Mouse (Mus musculus): Measurements from ENCODE around the gene Bok. TPM values are rescaled to one million over a fixed set of nuclear protein-coding genes. Genes with fewer than 3 reads are reported as not detected.

The Bok gene
- polyA plus RNA-seq, 1 experiment from 2014 or later, result 72.1 TPM

DNA sequence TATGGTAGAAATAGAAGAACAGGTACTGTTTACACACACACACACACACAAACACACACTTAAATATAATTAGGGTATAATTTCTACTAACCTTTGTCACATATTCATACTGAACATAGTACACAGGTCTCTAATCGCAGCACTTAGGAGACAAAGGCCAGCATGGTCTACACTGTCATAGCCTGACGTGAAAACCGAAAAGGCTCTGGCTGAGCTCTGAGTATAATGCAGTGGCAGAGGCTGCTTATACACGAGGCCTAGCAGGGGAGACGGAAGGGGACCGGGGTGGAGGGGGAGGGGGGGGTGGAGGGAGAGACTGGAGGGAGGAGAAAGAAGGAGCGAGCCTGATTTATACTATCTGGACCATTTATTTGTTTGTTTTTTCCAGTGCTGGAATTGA lies 36.1 kb downstream of the Bok start:
- H3K4me3 ChIP-seq (ENCODE audit: low read length), result no peak overlapping the region
- H3K9me3 ChIP-seq (ENCODE audit: control insufficient read depth, low read length), result no peaks in the 10 kb centered on the region
- H3K27me3 ChIP-seq (ENCODE audit: control insufficient read depth, insufficient read depth, low read length), result no peaks in the 10 kb centered on the region
- H3K36me3 ChIP-seq (ENCODE audit: control insufficient read depth, insufficient read depth, low read length), result peaks cover 21% of the 10 kb centered on the region; the same call in 1 of the 2 replicates
- no peak overlapping the region for H3K4me2 ChIP-seq (replicated peaks; ENCODE audit: low read depth, low read length)
- no peaks in the 10 kb centered on the region for H3K4me1 ChIP-seq (ENCODE audit: control insufficient read depth, insufficient read depth, low read length)
- no peak for ATAC-seq (ENCODE audit: low FRiP score, low TSS enrichment)
- 80% methylated on average over 7 of the region's 7 CpGs for whole genome bisulfite sequencing
- no peak overlapping the region for H3K9ac ChIP-seq (ENCODE audit: low read depth, low read length)
- no peak overlapping the region for H3K27ac ChIP-seq (ENCODE audit: low read depth, low read length)

DNA sequence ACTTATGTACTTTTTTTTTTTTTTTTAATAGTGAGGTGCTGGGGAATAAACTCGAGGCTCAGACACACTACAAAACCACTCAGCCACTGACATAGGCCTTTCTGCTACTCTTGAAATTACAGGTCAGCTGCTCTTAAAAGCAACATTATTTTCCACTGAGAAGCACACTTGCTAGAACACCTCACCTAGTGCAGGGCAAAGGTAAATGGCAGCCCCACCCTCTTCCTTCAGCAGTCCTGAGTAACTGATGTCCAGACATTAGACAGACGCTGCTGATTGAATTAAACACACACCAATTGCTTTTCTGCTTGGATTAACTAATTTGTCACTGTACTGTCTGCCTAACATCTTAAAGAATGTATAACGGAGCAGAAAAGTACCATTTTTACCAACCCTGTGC lies 39.2 kb downstream of the Bok start:
- no peak for ATAC-seq (ENCODE audit: low FRiP score, low TSS enrichment)
- H3K9me3 ChIP-seq (ENCODE audit: control insufficient read depth, low read length), result no peaks in the 10 kb centered on the region
- no peak overlapping the region for H3K4me2 ChIP-seq (replicated peaks; ENCODE audit: low read depth, low read length)
- peaks cover 19% of the 10 kb centered on the region; the same call in 1 of the 2 replicates for H3K36me3 ChIP-seq (ENCODE audit: control insufficient read depth, insufficient read depth, low read length)
- H3K27me3 ChIP-seq (ENCODE audit: control insufficient read depth, insufficient read depth, low read length), result no peaks in the 10 kb centered on the region
- no peak overlapping the region for H3K9ac ChIP-seq (ENCODE audit: low read depth, low read length)
- no peaks in the 10 kb centered on the region for H3K4me1 ChIP-seq (ENCODE audit: control insufficient read depth, insufficient read depth, low read length)
- 91% methylated on average over 3 of the region's 3 CpGs for WGBS
- no peak overlapping the region for H3K4me3 ChIP-seq (ENCODE audit: low read length)
- no peak overlapping the region for H3K27ac ChIP-seq (ENCODE audit: low read depth, low read length)

DNA sequence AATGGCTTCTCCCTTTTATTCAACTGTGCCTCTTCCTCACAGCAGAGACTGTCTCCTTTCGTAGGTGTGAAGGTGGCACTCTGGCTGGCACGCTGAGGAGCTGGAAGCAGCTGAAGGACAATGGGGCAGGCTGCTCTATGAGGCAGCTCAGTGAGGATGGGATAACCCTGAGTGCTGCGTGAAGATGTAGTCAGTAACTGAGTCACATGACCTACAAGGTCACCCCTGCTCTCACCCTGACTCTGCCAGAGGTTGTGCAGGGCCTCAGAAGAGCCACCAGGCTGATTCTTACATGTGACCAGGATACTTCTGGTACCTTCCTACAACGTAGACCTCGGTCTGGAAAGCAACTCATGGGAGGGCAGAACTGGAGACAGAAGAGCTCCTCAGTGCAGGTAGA lies 40.2 kb downstream of the Bok start:
- Histone ChIP-seq H3K36me3 (ENCODE audit: control insufficient read depth, insufficient read depth, low read length) (peaks cover 19% of the 10 kb centered on the region; the same call in 1 of the 2 replicates), H3K4me2 (replicated peaks; ENCODE audit: low read depth, low read length) (no peak overlapping the region), H3K27me3 (ENCODE audit: control insufficient read depth, insufficient read depth, low read length) (no peaks in the 10 kb centered on the region), H3K27ac (ENCODE audit: low read depth, low read length) (no peak overlapping the region), H3K9ac (ENCODE audit: low read depth, low read length) (no peak overlapping the region), H3K9me3 (ENCODE audit: control insufficient read depth, low read length) (no peaks in the 10 kb centered on the region), H3K4me1 (ENCODE audit: control insufficient read depth, insufficient read depth, low read length) (no peaks in the 10 kb centered on the region), H3K4me3 (ENCODE audit: low read length) (no peak overlapping the region)
- 81% methylated on average over 5 of the region's 5 CpGs for WGBS
- no peak for ATAC-seq (ENCODE audit: low FRiP score, low TSS enrichment)

DNA sequence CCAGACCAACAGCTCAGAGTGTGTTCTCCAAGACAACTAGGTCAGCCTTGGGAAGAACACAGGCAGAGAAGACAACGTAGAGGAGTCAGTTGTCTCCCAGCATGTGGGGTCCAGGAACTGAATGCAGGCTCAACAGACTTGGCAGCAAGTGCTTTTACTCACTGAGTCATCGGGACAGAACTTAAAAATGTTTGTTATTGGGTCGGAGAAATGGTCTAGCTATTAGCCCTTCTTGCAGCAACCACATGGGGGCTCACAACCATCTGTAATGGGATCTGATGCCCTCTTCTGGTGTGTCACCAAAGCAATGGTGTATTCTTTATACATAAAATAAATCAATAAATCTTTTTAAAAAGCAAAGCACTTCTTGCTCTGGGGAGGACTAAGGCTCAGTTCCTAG lies 40.7 kb downstream of the Bok start:
- H3K4me1 ChIP-seq (ENCODE audit: control insufficient read depth, insufficient read depth, low read length), result no peaks in the 10 kb centered on the region
- no peak overlapping the region for H3K4me2 ChIP-seq (replicated peaks; ENCODE audit: low read depth, low read length)
- H3K27me3 ChIP-seq (ENCODE audit: control insufficient read depth, insufficient read depth, low read length), result no peaks in the 10 kb centered on the region
- no peak overlapping the region for H3K27ac ChIP-seq (ENCODE audit: low read depth, low read length)
- no peak for ATAC-seq (ENCODE audit: low FRiP score, low TSS enrichment)
- H3K9ac ChIP-seq (ENCODE audit: low read depth, low read length), result no peak overlapping the region
- WGBS, result 84% methylated on average over 3 of the region's 3 CpGs
- no peaks in the 10 kb centered on the region for H3K9me3 ChIP-seq (ENCODE audit: control insufficient read depth, low read length)
- H3K36me3 ChIP-seq (ENCODE audit: control insufficient read depth, insufficient read depth, low read length), result peaks cover 19% of the 10 kb centered on the region; the same call in 1 of the 2 replicates
- no peak overlapping the region for H3K4me3 ChIP-seq (ENCODE audit: low read length)

DNA sequence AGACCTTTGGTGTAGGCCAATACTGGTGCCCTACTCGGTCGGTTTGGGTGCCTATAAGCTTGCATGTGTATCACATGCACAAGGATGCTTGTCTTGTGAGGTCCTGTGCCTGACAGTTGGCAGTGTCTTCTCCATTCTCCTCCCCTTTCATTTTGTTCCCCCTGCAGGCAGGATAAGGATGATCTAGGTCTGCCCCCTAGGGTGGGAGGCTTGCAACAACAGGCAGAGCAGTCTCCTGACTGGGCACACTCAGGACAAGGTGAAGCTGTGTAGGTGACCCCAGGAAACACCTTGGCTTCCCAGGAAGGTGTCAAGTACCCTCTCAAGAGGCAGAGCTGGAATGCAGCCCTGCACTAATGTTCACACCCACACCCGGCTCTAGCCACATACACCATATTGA lies 41.5 kb downstream of the Bok start:
- H3K9me3 ChIP-seq (ENCODE audit: control insufficient read depth, low read length), result no peaks in the 10 kb centered on the region
- no peak overlapping the region for H3K4me3 ChIP-seq (ENCODE audit: low read length)
- H3K27me3 ChIP-seq (ENCODE audit: control insufficient read depth, insufficient read depth, low read length), result no peaks in the 10 kb centered on the region
- 57% methylated on average over 3 of the region's 3 CpGs for WGBS
- H3K4me2 ChIP-seq (replicated peaks; ENCODE audit: low read depth, low read length), result no peak overlapping the region
- no peaks in the 10 kb centered on the region for H3K4me1 ChIP-seq (ENCODE audit: control insufficient read depth, insufficient read depth, low read length)
- H3K36me3 ChIP-seq (ENCODE audit: control insufficient read depth, insufficient read depth, low read length), result peaks cover 19% of the 10 kb centered on the region; the same call in 1 of the 2 replicates
- H3K9ac ChIP-seq (ENCODE audit: low read depth, low read length), result no peak overlapping the region
- ATAC-seq (ENCODE audit: low FRiP score, low TSS enrichment), result peak; percentile 78
- no peak overlapping the region for H3K27ac ChIP-seq (ENCODE audit: low read depth, low read length)

DNA sequence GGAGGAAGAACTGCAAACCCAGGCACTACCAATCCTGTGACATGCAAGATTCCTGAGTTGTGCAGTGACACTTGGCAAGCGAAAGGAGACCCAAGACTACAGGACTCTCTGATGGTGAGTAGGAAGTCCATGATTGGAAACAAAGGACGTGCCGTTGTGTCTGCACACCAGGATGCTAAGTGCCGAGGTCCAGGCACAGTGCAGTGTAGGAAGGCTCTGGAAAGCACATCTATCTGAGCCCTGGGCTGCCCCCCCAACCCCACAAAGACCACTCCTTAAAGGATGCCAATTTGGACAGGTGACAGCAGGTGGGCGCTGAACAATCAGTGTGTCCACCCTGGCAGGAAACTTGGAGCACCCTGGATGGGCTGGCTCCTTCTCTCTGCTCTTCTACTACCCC lies 45.6 kb downstream of the Bok start:
- no peaks in the 10 kb centered on the region for H3K9me3 ChIP-seq (ENCODE audit: control insufficient read depth, low read length)

DNA sequence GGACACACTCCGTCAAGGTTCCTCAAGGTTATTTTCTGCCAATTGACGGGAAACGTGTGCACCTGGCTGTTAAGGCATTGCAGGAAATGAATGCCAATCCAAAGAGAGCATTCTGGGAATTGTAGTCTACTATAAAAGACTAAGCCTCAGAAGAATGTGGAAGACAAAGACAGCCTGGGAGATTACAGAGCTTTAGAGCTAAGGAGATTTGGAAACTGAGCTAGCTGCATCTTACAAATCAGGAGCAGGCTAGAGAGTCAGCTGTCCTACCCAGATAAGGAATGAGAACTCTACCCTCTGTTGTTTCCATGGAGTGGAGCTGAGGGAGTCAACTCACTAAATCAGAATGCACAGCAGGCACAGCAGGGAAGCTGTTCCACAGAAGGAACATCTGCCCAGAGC lies 46.4 kb downstream of the Bok start:
- Histone ChIP-seq H3K27me3 (ENCODE audit: control insufficient read depth, insufficient read depth, low read length) (no peaks in the 10 kb centered on the region), H3K9me3 (ENCODE audit: control insufficient read depth, low read length) (no peaks in the 10 kb centered on the region), H3K27ac (ENCODE audit: low read depth, low read length) (no peak overlapping the region), H3K4me3 (ENCODE audit: low read length) (no peak overlapping the region), H3K9ac (ENCODE audit: low read depth, low read length) (no peak overlapping the region), H3K36me3 (ENCODE audit: control insufficient read depth, insufficient read depth, low read length) (no peaks in the 10 kb centered on the region), H3K4me1 (ENCODE audit: control insufficient read depth, insufficient read depth, low read length) (no peaks in the 10 kb centered on the region), H3K4me2 (replicated peaks; ENCODE audit: low read depth, low read length) (no peak overlapping the region)
- ATAC-seq (ENCODE audit: low FRiP score, low TSS enrichment), result no peak
- WGBS, result 30% methylated on average over 3 of the region's 3 CpGs

More for the DNA sequence above, 45.6 kb downstream of the Bok start:
- H3K4me1 ChIP-seq (ENCODE audit: control insufficient read depth, insufficient read depth, low read length), result no peaks in the 10 kb centered on the region
- ATAC-seq (ENCODE audit: low FRiP score, low TSS enrichment), result no peak
- no peak overlapping the region for H3K27ac ChIP-seq (ENCODE audit: low read depth, low read length)
- WGBS, result 89% methylated on average over 5 of the region's 5 CpGs
- no peak overlapping the region for H3K4me2 ChIP-seq (replicated peaks; ENCODE audit: low read depth, low read length)
- H3K36me3 ChIP-seq (ENCODE audit: control insufficient read depth, insufficient read depth, low read length), result no peaks in the 10 kb centered on the region
- no peak overlapping the region for H3K9ac ChIP-seq (ENCODE audit: low read depth, low read length)
- no peaks in the 10 kb centered on the region for H3K27me3 ChIP-seq (ENCODE audit: control insufficient read depth, insufficient read depth, low read length)
- no peak overlapping the region for H3K4me3 ChIP-seq (ENCODE audit: low read length)

DNA sequence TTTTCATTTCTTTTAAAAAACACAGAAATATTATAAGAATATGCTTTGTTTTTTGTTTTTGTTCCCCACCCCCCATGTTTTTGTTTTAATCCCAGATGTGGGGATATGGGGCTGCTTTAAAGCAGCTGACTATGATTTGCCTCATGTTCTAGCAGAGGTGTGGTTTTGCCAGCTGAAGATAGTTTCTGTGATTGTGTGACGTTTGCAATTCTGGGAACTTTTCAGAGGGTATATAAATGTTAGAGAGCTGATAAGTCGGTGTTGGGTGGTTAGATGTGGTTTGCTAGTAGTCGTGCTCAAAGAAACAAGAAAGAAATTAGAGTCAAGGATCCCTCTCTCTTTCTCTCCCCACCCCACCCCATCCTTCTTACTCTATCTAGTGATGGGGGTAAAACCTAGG lies 50.4 kb downstream of the Bok start:
- H3K27me3 ChIP-seq (ENCODE audit: control insufficient read depth, insufficient read depth, low read length), result no peaks in the 10 kb centered on the region
- H3K4me1 ChIP-seq (ENCODE audit: control insufficient read depth, insufficient read depth, low read length), result no peaks in the 10 kb centered on the region
- 95% methylated on average over 3 of the region's 3 CpGs for WGBS

DNA sequence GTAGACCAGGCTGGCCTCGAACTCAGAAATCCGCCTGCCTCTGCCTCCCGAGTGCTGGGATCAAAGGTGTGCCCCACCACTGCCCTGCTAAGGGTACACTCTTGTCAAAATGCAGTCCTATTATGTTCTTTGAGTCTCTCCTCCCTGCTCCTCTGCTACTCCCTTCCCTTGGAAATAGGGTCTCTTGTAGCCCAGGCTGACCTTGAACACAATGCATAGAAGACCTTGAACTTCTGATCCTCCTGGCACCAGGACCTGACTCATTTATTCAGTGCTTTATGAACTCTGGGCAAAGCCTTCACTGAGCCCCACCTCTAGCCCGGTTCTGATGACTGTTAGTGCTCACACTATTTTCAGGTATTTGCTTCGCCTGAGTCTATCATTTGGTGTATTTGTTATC lies 52.3 kb downstream of the Bok start:
- no peak overlapping the region for H3K27ac ChIP-seq (ENCODE audit: low read depth, low read length)
- H3K9ac ChIP-seq (ENCODE audit: low read depth, low read length), result no peak overlapping the region
- no peaks in the 10 kb centered on the region for H3K9me3 ChIP-seq (ENCODE audit: control insufficient read depth, low read length)
- H3K4me3 ChIP-seq (ENCODE audit: low read length), result no peak overlapping the region
- no peaks in the 10 kb centered on the region for H3K36me3 ChIP-seq (ENCODE audit: control insufficient read depth, insufficient read depth, low read length)
- 92% methylated on average over 5 of the region's 5 CpGs for WGBS
- ATAC-seq (ENCODE audit: low FRiP score, low TSS enrichment), result no peak
- no peaks in the 10 kb centered on the region for H3K4me1 ChIP-seq (ENCODE audit: control insufficient read depth, insufficient read depth, low read length)
- H3K4me2 ChIP-seq (replicated peaks; ENCODE audit: low read depth, low read length), result no peak overlapping the region
- no peaks in the 10 kb centered on the region for H3K27me3 ChIP-seq (ENCODE audit: control insufficient read depth, insufficient read depth, low read length)

More for the DNA sequence above, 50.4 kb downstream of the Bok start:
- H3K9me3 ChIP-seq (ENCODE audit: control insufficient read depth, low read length), result no peaks in the 10 kb centered on the region
- H3K9ac ChIP-seq (ENCODE audit: low read depth, low read length), result no peak overlapping the region
- no peak overlapping the region for H3K4me2 ChIP-seq (replicated peaks; ENCODE audit: low read depth, low read length)
- no peak overlapping the region for H3K27ac ChIP-seq (ENCODE audit: low read depth, low read length)
- H3K36me3 ChIP-seq (ENCODE audit: control insufficient read depth, insufficient read depth, low read length), result no peaks in the 10 kb centered on the region
- no peak overlapping the region for H3K4me3 ChIP-seq (ENCODE audit: low read length)
- no peak for ATAC-seq (ENCODE audit: low FRiP score, low TSS enrichment)
